Mouse (Mus musculus): ENCODE measurements at regions not wholly inside any gene's neighbourhood (a gene's known extent, or its start where the extent isn't known, plus 50 kb on each side); places are given as distances from the start of the nearest gene placed in this dataset.

- H3K27ac ChIP-seq (ENCODE audit: low read depth, low read length), result peak overlapping the region; percentile 25; the same call in 1 of the 2 replicates
- no peak for DNase-seq (ENCODE audit: low spot score, missing footprints)
- no peaks in the 10 kb centered on the region for H3K9me3 ChIP-seq (ENCODE audit: control insufficient read depth, low read length)
- no peaks in the 10 kb centered on the region for H3K27me3 ChIP-seq (ENCODE audit: control insufficient read depth, insufficient read depth, low read length)
- no peaks in the 10 kb centered on the region for H3K4me1 ChIP-seq (ENCODE audit: control insufficient read depth, insufficient read depth, low read length)
- no peak overlapping the region for H3K4me2 ChIP-seq
- 81% methylated on average over 2 of the region's 2 CpGs for WGBS
- no peaks in the 10 kb centered on the region for H3K36me3 ChIP-seq (ENCODE audit: control insufficient read depth, insufficient read depth, low read length)
- peak; percentile 61 for ATAC-seq (ENCODE audit: low FRiP score)
- no peak overlapping the region for H3K9ac ChIP-seq (ENCODE audit: low read length)
- H3K4me3 ChIP-seq (ENCODE audit: low read depth, low read length), result no peak overlapping the region
Measured at GRCm38 (mm10) chr4:23844288-23844971, 651.8 kb upstream of the Mms22l start.

GRCm38 (mm10) chr4:23845263-23845662 lies 651.0 kb upstream of the Mms22l start:
- no peak for ATAC-seq (ENCODE audit: low FRiP score)

GRCm38 (mm10) chr4:23850640-23851039 lies 645.6 kb upstream of the Mms22l start:
- 85% methylated on average over 2 of the region's 2 CpGs for WGBS
- H3K4me3 ChIP-seq (ENCODE audit: low read depth, low read length), result no peak overlapping the region
- no peak for DNase-seq (ENCODE audit: low spot score, missing footprints)
- H3K27me3 ChIP-seq (ENCODE audit: control insufficient read depth, insufficient read depth, low read length), result no peaks in the 10 kb centered on the region
- H3K4me1 ChIP-seq (ENCODE audit: control insufficient read depth, insufficient read depth, low read length), result no peaks in the 10 kb centered on the region
- H3K27ac ChIP-seq (ENCODE audit: low read depth, low read length), result no peak overlapping the region
- no peak for ATAC-seq (ENCODE audit: low FRiP score)
- no peak overlapping the region for H3K4me2 ChIP-seq
- H3K9me3 ChIP-seq (ENCODE audit: control insufficient read depth, low read length), result no peaks in the 10 kb centered on the region
- no peaks in the 10 kb centered on the region for H3K36me3 ChIP-seq (ENCODE audit: control insufficient read depth, insufficient read depth, low read length)
- no peak overlapping the region for H3K9ac ChIP-seq (ENCODE audit: low read length)

More at GRCm38 (mm10) chr4:23845263-23845662, 651.0 kb upstream of the Mms22l start:
- no peaks in the 10 kb centered on the region for H3K9me3 ChIP-seq (ENCODE audit: control insufficient read depth, low read length)
- no peaks in the 10 kb centered on the region for H3K36me3 ChIP-seq (ENCODE audit: control insufficient read depth, insufficient read depth, low read length)
- DNase-seq (ENCODE audit: low spot score, missing footprints), result no peak
- H3K4me2 ChIP-seq, result no peak overlapping the region
- no peaks in the 10 kb centered on the region for H3K4me1 ChIP-seq (ENCODE audit: control insufficient read depth, insufficient read depth, low read length)
- no peak overlapping the region for H3K27ac ChIP-seq (ENCODE audit: low read depth, low read length)
- no peak overlapping the region for H3K9ac ChIP-seq (ENCODE audit: low read length)
- 72% methylated on average over 5 of the region's 5 CpGs for WGBS
- H3K4me3 ChIP-seq (ENCODE audit: low read depth, low read length), result no peak overlapping the region
- no peaks in the 10 kb centered on the region for H3K27me3 ChIP-seq (ENCODE audit: control insufficient read depth, insufficient read depth, low read length)

GRCm38 (mm10) chr4:23862437-23862836 lies 633.8 kb upstream of the Mms22l start:
- Histone ChIP-seq H3K4me3 (ENCODE audit: low read depth, low read length) (no peak overlapping the region), H3K9me3 (ENCODE audit: control insufficient read depth, low read length) (no peaks in the 10 kb centered on the region), H3K27me3 (ENCODE audit: control insufficient read depth, insufficient read depth, low read length) (no peaks in the 10 kb centered on the region), H3K9ac (ENCODE audit: low read length) (no peak overlapping the region), H3K4me2 (no peak overlapping the region), H3K36me3 (ENCODE audit: control insufficient read depth, insufficient read depth, low read length) (no peaks in the 10 kb centered on the region), H3K27ac (ENCODE audit: low read depth, low read length) (no peak overlapping the region), H3K4me1 (ENCODE audit: control insufficient read depth, insufficient read depth, low read length) (no peaks in the 10 kb centered on the region)
- ATAC-seq (ENCODE audit: low FRiP score) (no peak), DNase-seq (ENCODE audit: low spot score, missing footprints) (no peak)
- 78% methylated on average over 3 of the region's 3 CpGs for WGBS

- no peak overlapping the region for H3K9ac ChIP-seq (ENCODE audit: low read length)
- H3K4me3 ChIP-seq (ENCODE audit: low read depth, low read length), result no peak overlapping the region
- WGBS, result 91% methylated on average over 7 of the region's 7 CpGs
- no peak for DNase-seq (ENCODE audit: low spot score, missing footprints)
- no peaks in the 10 kb centered on the region for H3K9me3 ChIP-seq (ENCODE audit: control insufficient read depth, low read length)
- H3K4me1 ChIP-seq (ENCODE audit: control insufficient read depth, insufficient read depth, low read length), result no peaks in the 10 kb centered on the region
- H3K27ac ChIP-seq (ENCODE audit: low read depth, low read length), result no peak overlapping the region
- no peak for ATAC-seq (ENCODE audit: low FRiP score)
- H3K27me3 ChIP-seq (ENCODE audit: control insufficient read depth, insufficient read depth, low read length), result no peaks in the 10 kb centered on the region
- no peak overlapping the region for H3K4me2 ChIP-seq
- H3K36me3 ChIP-seq (ENCODE audit: control insufficient read depth, insufficient read depth, low read length), result no peaks in the 10 kb centered on the region
Measured at GRCm38 (mm10) chr4:23880007-23880406, 616.2 kb upstream of the Mms22l start.

GRCm38 (mm10) chr4:23913396-23913795 lies 582.9 kb upstream of the Mms22l start:
- WGBS, result 6% methylated on average over 4 of the region's 4 CpGs
- Histone ChIP-seq H3K9me3 (ENCODE audit: control insufficient read depth, low read length) (no peaks in the 10 kb centered on the region), H3K36me3 (ENCODE audit: control insufficient read depth, insufficient read depth, low read length) (no peaks in the 10 kb centered on the region), H3K4me1 (ENCODE audit: control insufficient read depth, insufficient read depth, low read length) (no peaks in the 10 kb centered on the region), H3K4me2 (no peak overlapping the region), H3K27me3 (ENCODE audit: control insufficient read depth, insufficient read depth, low read length) (no peaks in the 10 kb centered on the region), H3K27ac (ENCODE audit: low read depth, low read length) (no peak overlapping the region), H3K9ac (ENCODE audit: low read length) (no peak overlapping the region), H3K4me3 (ENCODE audit: low read depth, low read length) (no peak overlapping the region)
- DNase-seq (ENCODE audit: low spot score, missing footprints), result peak; percentile 87
- ATAC-seq (ENCODE audit: low FRiP score), result peak; percentile 95

- ATAC-seq (ENCODE audit: low FRiP score) (peak; percentile 57), DNase-seq (ENCODE audit: low spot score, missing footprints) (peak; percentile 82)
- H3K4me3 ChIP-seq (ENCODE audit: low read depth, low read length), result no peak overlapping the region
- no peaks in the 10 kb centered on the region for H3K9me3 ChIP-seq (ENCODE audit: control insufficient read depth, low read length)
- 72% methylated on average over 4 of the region's 4 CpGs for WGBS
- H3K4me2 ChIP-seq, result no peak overlapping the region
- no peaks in the 10 kb centered on the region for H3K4me1 ChIP-seq (ENCODE audit: control insufficient read depth, insufficient read depth, low read length)
- H3K9ac ChIP-seq (ENCODE audit: low read length), result no peak overlapping the region
- no peaks in the 10 kb centered on the region for H3K27me3 ChIP-seq (ENCODE audit: control insufficient read depth, insufficient read depth, low read length)
- H3K27ac ChIP-seq (ENCODE audit: low read depth, low read length), result no peak overlapping the region
- no peaks in the 10 kb centered on the region for H3K36me3 ChIP-seq (ENCODE audit: control insufficient read depth, insufficient read depth, low read length)
Measured at GRCm38 (mm10) chr4:23913822-23914221, 582.4 kb upstream of the Mms22l start.

GRCm38 (mm10) chr4:23914423-23914822 lies 581.8 kb upstream of the Mms22l start:
- no peaks in the 10 kb centered on the region for H3K36me3 ChIP-seq (ENCODE audit: control insufficient read depth, insufficient read depth, low read length)
- DNase-seq (ENCODE audit: low spot score, missing footprints) (peak; percentile 81), ATAC-seq (ENCODE audit: low FRiP score) (no peak)
- no peak overlapping the region for H3K4me3 ChIP-seq (ENCODE audit: low read depth, low read length)
- H3K27me3 ChIP-seq (ENCODE audit: control insufficient read depth, insufficient read depth, low read length), result no peaks in the 10 kb centered on the region
- no peak overlapping the region for H3K27ac ChIP-seq (ENCODE audit: low read depth, low read length)
- WGBS, result 56% methylated on average over 7 of the region's 7 CpGs
- no peaks in the 10 kb centered on the region for H3K9me3 ChIP-seq (ENCODE audit: control insufficient read depth, low read length)
- no peaks in the 10 kb centered on the region for H3K4me1 ChIP-seq (ENCODE audit: control insufficient read depth, insufficient read depth, low read length)
- no peak overlapping the region for H3K9ac ChIP-seq (ENCODE audit: low read length)
- no peak overlapping the region for H3K4me2 ChIP-seq

GRCm38 (mm10) chr4:23921520-23921919 lies 574.7 kb upstream of the Mms22l start:
- 91% methylated on average over 3 of the region's 3 CpGs for WGBS
- ATAC-seq (ENCODE audit: low FRiP score) (no peak), DNase-seq (ENCODE audit: low spot score, missing footprints) (peak; percentile 53)
- Histone ChIP-seq H3K4me3 (ENCODE audit: low read depth, low read length) (no peak overlapping the region), H3K27ac (ENCODE audit: low read depth, low read length) (no peak overlapping the region), H3K4me1 (ENCODE audit: control insufficient read depth, insufficient read depth, low read length) (no peaks in the 10 kb centered on the region), H3K27me3 (ENCODE audit: control insufficient read depth, insufficient read depth, low read length) (no peaks in the 10 kb centered on the region), H3K9me3 (ENCODE audit: control insufficient read depth, low read length) (no peaks in the 10 kb centered on the region), H3K4me2 (no peak overlapping the region), H3K9ac (ENCODE audit: low read length) (no peak overlapping the region), H3K36me3 (ENCODE audit: control insufficient read depth, insufficient read depth, low read length) (no peaks in the 10 kb centered on the region)

Measured in midbrain, embryonic 11.5 days (tissue).